Mouse (Mus musculus) liver (tissue): ENCODE data around the gene Gm20498.

Experiments used
- DNase-seq: peaks from one replicate; pipeline ENCODE4 v3.0.0-alpha.2; 2020; ENCODE audit warnings: mixed read lengths

Gm20498 gene

DNA sequence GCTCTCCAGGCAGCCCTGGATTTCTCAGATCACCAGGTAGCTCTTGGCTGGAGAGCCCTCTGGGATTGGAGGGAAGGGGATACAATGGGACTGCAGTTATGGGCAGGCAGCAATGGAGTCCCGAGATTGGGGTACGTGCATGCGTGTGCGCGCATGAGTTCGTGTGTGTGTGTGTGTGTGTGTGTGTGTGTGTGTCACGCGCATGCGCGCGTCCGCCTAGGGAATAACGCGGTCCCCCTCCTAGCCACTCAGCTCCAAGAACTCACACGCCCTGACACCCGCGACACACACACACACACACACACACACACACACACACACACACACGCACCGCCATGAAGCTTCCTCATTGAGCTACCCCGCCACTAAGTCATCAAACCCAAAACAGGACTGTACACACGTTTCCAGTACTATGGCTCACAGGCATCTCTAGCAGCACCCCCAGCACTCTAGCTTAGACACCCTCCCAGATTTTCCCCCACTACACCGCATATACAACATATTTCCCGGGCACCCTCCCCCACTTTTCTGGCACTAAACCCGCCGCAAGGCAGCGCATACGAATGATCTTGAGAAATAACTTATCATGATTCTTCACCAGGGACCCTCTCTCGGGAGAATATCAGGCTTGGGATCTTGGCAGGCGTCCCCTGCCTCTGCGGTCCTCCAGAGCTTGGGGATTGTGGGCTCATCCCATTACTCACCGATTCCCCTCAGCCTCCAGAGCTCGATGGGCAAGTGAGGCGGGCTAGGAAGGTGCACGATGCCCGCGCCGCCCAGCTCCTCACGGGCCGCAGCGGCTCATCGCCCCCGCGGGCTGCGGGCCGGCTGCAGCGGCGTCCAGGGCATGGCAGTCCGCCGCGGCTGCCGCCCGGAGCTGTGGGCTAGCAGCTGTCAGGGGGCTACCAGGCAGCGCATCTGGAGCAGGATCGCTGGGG is 200.5 kb downstream of the Gm20498 start:
- DNase-seq: peak; percentile 9

DNA sequence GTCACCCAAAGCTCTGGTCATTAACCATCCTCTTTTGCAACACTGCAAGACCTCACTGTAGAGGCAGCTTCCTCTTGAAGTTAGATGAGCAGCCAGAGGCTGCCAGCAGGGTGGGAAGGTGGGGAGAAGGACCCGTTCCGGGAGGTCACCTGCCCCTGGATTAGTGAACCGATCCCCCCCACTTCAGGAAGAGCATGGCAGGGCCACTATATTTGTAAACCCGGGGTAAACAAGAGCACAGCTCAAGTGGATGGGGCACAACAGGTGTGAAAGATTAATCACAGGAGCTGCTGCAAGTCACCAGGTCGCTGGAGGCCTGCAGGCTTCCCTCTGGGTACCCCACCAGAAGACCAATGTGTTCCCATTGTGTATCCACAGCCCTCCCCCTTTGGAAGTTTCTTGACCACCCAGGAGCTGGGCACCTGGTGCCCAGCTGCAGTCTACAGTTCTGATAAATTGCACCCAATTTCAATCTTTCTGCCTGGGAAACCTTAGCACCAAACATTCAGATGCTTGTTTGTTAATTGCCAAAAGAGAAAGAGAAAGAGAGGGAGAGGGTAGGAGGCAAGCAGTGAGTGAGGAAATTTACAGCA is 201.6 kb downstream of the Gm20498 start:
- no peak for DNase-seq

- no peak for DNase-seq
These were observed 207.7 kb downstream of the Gm20498 start for GRCm38 (mm10) chr12:81324991-81325390.

GRCm38 (mm10) chr12:81324116-81324515 is 208.6 kb downstream of the Gm20498 start:
- DNase-seq: no peak

GRCm38 (mm10) chr12:81321021-81321420 is 211.7 kb downstream of the Gm20498 start:
- no peak for DNase-seq

GRCm38 (mm10) chr12:81317811-81318210 is 214.9 kb downstream of the Gm20498 start:
- DNase-seq: no peak

DNA sequence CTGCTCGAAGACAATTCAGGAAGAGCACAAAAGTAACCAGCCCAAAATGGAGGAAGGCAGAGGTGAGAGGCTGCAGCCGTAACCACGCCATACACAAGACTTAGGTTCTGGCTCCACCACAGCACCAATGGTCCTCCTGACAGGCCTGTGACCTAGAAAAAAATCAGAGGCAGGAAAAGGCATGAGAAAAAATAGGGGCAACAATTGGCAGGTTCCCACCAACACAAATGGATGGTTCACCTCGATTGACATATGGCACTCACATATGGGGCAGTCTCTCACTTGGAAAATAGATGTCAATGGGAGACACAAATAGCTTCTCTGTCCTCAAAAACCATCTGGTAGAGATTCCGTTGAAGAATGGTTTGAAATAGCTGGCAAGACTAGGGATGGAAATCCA is 216.8 kb downstream of the Gm20498 start:
- DNase-seq: no peak
